Mouse (Mus musculus): ENCODE measurements around the gene Itgam. TPM values are rescaled to one million over a fixed set of nuclear protein-coding genes. Genes with fewer than 3 reads are reported as not detected.
"Not testable (repeated sequence)": the region's sequence is repeated elsewhere in the genome, so short reads cannot be mapped to it uniquely, and the experiment has no call there.

Itgam gene
- total and polyA plus RNA-seq, 3 experiments: 2.2 to 9.1 (median 5.5) TPM

DNA sequence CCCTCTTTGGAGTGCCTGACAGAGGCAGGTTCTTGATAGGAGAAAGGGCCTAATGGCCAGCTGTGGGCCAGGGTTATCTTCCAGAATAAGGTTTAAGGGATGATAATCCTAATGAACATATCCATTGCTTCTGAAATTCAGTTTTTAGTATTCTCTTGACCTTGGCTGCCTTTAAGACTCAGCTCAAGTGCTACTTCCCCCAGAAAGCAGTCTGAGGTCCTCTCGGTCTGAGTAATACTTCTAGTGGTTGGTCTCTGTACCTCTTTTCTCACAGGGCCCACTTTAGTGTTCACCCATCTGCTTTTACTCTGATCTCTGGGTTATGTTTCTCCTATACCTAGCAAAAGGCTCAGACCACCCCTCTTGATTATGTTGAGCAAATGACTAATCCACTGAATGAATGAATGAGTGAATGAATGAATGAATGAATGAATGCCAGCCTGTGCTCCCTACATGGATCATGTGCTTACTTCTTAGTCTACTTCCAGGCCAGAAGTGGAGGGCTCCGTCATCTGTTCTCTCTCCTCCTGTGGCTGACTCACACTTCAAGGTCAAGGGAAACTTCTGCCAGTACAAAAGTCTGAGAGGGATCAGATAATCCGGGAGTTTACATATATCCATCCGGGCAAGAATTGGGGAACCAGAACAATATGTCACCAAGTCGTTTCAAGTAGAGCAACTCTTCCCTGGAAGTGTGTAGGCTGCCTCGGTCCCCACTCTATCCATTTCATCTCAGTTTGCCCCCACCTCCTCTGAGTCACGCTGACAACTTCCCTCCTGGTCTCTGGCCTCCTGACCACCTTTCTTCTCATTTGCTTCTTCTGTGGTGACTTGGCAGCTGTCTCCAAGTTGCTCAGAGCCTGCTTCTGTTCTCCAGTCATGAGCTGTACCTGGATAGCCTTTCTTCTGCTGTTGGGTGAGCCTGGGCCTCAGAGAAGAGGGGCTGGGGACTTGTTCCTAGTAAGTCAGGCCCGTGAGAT is 66.6 kb downstream of the Itgam start, which contains the start of gene Itgax:
TSS of gene Itgax (plus strand) at position 807 of the 980 bp plus-strand sequence.
- peak; percentile 61 for DNase-seq

DNA sequence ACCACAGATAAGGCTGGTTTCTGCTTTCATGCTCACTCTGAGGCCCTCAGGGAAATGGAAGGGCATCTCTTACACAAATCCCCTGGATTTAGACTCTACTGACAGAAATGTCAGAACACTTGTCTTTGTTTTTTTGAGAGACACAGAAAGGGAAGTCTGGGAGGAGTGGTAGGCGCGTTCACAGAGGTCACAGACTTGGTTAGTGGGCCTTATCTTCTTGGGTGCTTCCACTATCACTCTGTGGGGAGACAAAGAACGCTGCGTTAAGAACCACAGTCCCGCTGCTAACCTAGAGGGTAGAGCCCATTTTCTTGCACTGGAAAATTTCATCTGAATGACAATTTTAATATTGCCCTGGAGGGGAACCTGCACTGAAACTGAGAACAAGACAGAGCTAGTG is 69.7 kb downstream of the Itgam start:
- DNase-seq: no peak

DNA sequence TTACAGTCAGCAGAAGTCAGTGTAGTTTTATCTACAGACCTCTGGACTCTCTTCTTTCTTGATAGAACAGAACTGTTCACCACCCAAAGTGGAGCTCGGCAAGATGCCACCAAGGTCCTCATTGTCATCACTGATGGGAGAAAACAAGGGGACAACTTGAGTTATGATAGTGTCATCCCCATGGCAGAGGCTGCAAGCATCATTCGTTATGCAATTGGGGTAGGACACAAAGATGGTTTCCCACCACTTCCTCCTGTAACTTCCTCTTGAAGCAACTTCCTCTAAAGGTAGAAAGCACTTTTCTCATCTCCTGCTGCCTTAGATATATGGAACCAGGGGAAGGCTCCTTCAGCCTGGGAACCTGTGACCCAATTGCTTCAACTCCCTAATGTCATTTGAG is 71.2 kb downstream of the Itgam start:
- no peak for DNase-seq

DNA sequence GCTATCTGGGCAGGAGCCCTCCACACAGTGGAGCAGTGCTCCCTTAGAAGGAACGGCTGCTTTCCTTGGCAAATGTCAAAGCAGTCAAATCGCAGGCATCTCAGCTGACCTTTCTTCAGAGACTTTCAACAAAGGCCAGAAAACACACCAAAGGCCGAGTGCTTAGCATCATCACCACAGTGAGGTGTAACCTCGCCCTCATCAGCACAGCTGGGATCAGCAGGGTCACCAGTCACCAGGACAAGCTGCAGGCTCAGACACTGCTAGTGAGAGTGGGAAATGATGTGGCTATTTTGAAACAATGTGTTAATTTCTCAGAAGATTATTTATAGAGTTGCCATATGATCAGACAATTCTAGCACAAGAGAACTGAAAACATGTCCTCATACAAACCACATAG is 74.5 kb downstream of the Itgam start:
- DNase-seq: no peak

DNA sequence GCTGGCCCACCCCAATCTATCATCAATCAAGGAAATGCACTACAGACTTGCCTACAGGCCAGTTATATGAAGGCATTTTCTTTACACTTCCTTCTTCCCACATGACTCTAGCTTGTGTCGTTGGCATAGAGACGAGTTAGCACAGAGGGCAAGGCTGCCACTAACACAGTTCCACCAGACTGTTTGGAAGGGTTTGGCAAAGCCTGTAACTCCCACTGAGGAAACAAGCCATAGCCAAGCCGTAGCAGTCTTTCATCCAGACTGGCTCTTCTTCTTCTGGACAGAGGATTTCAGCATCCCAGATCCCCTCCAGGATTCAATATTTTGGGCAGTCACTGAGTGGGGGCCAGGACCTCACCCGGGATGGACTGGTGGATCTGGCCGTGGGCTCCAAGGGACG is 77.2 kb downstream of the Itgam start:
- no peak for DNase-seq

DNA sequence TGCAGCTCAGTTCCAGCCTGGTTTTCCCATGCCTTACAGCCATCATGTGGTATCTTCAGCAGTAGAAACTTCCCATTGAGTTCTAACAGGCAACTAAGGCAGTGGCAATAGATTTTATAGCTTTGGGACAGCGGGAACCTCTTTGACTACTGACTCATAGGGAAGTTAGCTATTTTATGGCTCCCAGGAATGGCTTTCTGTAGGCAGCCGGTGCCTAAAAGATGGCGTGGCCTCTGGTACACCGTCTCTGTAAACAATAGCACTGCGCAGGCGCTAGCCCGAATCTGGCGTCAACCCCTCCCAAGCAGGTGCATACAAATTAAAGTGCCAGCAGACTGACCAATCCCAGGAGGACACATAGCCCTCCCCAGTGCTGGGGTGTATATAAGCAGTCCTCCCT is 88.5 kb downstream of the Itgam start:
- no peak for DNase-seq

DNA sequence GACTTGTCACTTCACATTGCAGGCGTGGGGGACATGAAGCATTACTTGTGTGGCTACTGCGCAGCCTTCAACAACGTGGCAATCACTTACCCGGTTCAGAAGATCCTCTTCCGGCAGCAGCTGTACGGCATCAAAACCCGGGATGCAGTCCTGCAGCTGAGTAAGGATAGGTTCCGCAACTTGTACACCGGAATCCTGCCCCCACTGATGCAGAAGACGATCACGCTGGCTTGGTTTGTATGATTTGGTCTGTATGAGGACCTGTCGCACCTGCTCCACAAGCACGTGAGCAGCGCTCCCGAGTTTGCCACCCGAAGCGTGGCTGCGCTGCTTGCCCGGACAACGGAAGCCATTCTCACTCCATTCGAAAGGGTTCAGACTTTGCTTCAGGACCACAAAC is 91.6 kb downstream of the Itgam start, which contains the start of gene Itgad:
TSS of gene Itgad (plus strand) at position 301 of the 400 bp plus-strand sequence.
- DNase-seq: no peak

DNA sequence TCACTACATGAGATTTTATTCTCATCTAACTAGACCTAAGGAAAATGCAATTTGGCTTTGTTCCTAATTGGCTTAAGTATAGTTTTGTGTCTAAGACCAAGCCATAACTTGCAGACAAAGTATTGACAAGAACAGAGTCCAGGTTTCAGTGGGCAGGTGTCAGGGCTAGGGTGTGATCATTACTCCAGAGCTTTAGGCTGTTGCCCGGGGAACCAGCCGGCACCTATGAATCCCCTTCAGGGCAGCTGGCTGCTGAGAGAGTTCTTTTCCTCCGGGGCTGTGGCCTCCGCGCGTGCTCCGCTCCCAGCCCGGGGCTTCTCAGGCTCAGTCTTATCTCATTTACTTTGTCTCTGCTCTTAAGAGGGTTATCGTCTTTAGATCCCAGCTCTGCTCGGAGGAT is 92.5 kb downstream of the Itgam start:
- DNase-seq: peak; percentile 35

DNA sequence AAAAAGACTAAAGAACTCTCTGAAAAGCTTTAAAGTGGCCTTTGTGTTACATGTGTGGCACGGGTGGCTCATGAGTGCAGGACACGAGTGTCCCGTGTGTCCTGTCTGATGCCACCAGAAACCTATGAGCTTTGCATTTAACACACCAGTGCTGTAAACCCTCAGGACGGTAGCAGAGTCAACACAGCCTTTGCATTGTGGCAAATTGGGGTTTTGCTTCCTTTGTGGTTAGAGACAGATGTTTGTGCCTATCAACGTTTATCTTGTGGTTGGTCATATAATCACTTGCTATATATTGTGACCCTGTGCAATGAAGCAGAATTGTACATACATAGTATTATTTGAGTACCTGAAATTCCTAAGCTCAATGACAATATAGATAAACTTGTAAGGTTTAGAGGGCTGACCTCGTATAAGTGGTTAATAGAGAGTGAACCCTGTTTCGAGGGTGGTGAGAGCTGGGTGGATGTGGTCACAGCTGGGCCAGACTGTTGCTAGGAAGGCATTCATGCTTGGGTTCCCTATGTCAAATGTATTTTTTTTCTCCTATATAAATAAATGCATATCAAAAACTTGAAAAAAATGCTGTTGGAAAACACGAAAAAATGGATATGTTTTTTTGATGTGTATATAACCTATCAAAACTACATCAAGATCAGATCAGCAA is 96.4 kb downstream of the Itgam start:
- not testable (repeated sequence) for DNase-seq

DNA sequence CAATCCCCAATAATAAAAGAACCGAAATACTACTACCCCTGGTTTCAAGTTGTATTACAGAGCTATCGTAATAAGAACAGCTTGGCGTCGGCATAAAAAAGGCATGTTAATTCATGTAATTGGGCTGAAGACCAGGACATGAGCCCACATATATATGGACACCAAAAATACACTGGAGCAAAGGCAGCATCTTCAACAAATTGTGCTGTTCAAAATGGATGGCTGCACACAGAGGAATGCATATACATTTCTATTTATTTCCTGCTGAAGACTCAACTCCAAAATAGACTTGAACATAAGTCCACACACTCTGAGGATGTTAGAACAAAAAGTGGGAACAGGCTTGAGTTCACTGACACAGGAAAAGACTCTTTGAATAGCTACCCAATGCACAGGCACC is 101.6 kb downstream of the Itgam start:
- no peak for DNase-seq

DNA sequence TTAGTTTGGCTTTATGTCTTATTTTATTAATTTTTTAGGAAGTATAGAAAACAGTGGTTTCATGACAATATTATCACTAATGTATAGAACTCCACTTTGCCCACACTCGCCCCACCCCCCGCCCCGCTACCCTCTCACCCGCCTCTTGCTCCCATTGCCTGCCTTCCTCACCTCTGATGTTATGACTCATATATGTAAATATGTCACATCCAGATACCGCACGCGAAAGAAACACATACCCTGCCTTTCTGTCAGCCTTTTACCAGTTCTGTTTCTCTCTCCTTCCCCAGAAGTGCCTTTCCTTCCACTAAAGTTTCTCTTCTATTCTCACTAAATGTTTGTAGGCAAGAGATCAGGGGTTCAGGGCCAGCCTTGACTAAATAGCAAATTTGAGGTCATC is 104.0 kb downstream of the Itgam start:
- DNase-seq: no peak

Other genes with a start within 250 kb of the Itgam start
- gene Stx4a, start 238.3 kb upstream of the Itgam start, total RNA-seq (2021): 100 to 1,000 TPM in 1 of 2 experiments, 10 to 100 TPM in 1; 79.6 to 102 TPM
- gene Stx4a, start 238.3 kb upstream of the Itgam start, polyA plus RNA-seq (2012; rRNA removed): 52.2 and 54.0 TPM in 2 replicates
- 1 to 10 TPM; 5.0 to 6.9 TPM for gene Stx1b, start 238.1 kb upstream of the Itgam start, total RNA-seq (2021)
- gene Stx1b, start 238.1 kb upstream of the Itgam start, polyA plus RNA-seq (2012; rRNA removed): 8.5 and 11.4 TPM in 2 replicates
- gene Zfp646, start 186.4 kb upstream of the Itgam start, total RNA-seq (2021): 10 to 100 TPM; 28.9 to 33.1 TPM
- gene Zfp646, start 186.4 kb upstream of the Itgam start, polyA plus RNA-seq (2012; rRNA removed): 14.1 and 15.9 TPM in 2 replicates
- gene Zfp668, start 185.8 kb upstream of the Itgam start, total RNA-seq (2021): 1 to 10 TPM; 7.2 to 9.7 TPM
- gene Zfp668, start 185.8 kb upstream of the Itgam start, polyA plus RNA-seq (2012; rRNA removed): 8.1 and 10.3 TPM in 2 replicates
- 1 to 10 TPM; 1.0 to 1.2 TPM for gene Prss53, start 171.7 kb upstream of the Itgam start, total RNA-seq (2021)
- gene Prss53, start 171.7 kb upstream of the Itgam start, polyA plus RNA-seq (2012; rRNA removed): 3.0 and 4.5 TPM in 2 replicates
- gene Gm21974, start 167.2 kb upstream of the Itgam start, total RNA-seq (2021): not detected
- not detected in 2 replicates for gene Gm21974, start 167.2 kb upstream of the Itgam start, polyA plus RNA-seq (2012; rRNA removed)
- gene Vkorc1, start 167.0 kb upstream of the Itgam start, total RNA-seq (2021): 10 to 100 TPM; 62.7 to 85.5 TPM
- gene Vkorc1, start 167.0 kb upstream of the Itgam start, polyA plus RNA-seq (2012; rRNA removed): 152 and 201 TPM in 2 replicates
- gene Bckdk, start 158.6 kb upstream of the Itgam start, total RNA-seq (2021): 100 to 1,000 TPM; 122 to 138 TPM
- gene Bckdk, start 158.6 kb upstream of the Itgam start, polyA plus RNA-seq (2012; rRNA removed): 164 and 166 TPM in 2 replicates
- 10 to 100 TPM; 24.6 to 27.1 TPM for gene Kat8, start 150.1 kb upstream of the Itgam start, total RNA-seq (2021)
- gene Kat8, start 150.1 kb upstream of the Itgam start, polyA plus RNA-seq (2012; rRNA removed): 10.6 and 10.9 TPM in 2 replicates
- gene Prss8, start 132.5 kb upstream of the Itgam start, total RNA-seq (2021): under 1 TPM in 1 of 2 experiments, not detected in 1; 0.24 TPM
- 0.07 and 0.38 TPM in 2 replicates for gene Prss8, start 132.5 kb upstream of the Itgam start, polyA plus RNA-seq (2012; rRNA removed)
- 1 to 10 TPM; 8.2 to 9.4 TPM for gene Prss36, start 115.9 kb upstream of the Itgam start, total RNA-seq (2021)
- gene Prss36, start 115.9 kb upstream of the Itgam start, polyA plus RNA-seq (2012; rRNA removed): 24.8 and 27.8 TPM in 2 replicates
- 100 to 1,000 TPM; 176 to 229 TPM for gene Fus, start 95.2 kb upstream of the Itgam start, total RNA-seq (2021)
- 139 and 145 TPM in 2 replicates for gene Fus, start 95.2 kb upstream of the Itgam start, polyA plus RNA-seq (2012; rRNA removed)
- gene Pycard, start 68.8 kb upstream of the Itgam start, total RNA-seq (2021): 1 to 10 TPM; 2.3 to 3.7 TPM
- 4.4 and 8.1 TPM in 2 replicates for gene Pycard, start 68.8 kb upstream of the Itgam start, polyA plus RNA-seq (2012; rRNA removed)
- gene Trim72, start 58.7 kb upstream of the Itgam start, total RNA-seq (2021): under 1 TPM in 1 of 2 experiments, not detected in 1; 0.17 TPM
- 0.16 and 0.29 TPM in 2 replicates for gene Trim72, start 58.7 kb upstream of the Itgam start, polyA plus RNA-seq (2012; rRNA removed)
- not detected for gene Gm49368, start within 50 bp of the Itgam start, total RNA-seq (2021)
- not detected in 2 replicates for gene Gm49368, start within 50 bp of the Itgam start, polyA plus RNA-seq (2012; rRNA removed)
- 1 to 10 TPM; 1.4 to 2.4 TPM for gene Itgax, start 66.9 kb downstream of the Itgam start, total RNA-seq (2021)
- gene Itgax, start 66.9 kb downstream of the Itgam start, polyA plus RNA-seq (2012; rRNA removed): 1.7 and 1.8 TPM in 2 replicates
- under 1 TPM in 1 of 2 experiments, not detected in 1; 0.07 TPM for gene Itgad, start 91.7 kb downstream of the Itgam start, total RNA-seq (2021)
- 0.04 and 0.07 TPM in 2 replicates for gene Itgad, start 91.7 kb downstream of the Itgam start, polyA plus RNA-seq (2012; rRNA removed)
- gene Cox6a2, start 143.7 kb downstream of the Itgam start, total RNA-seq (2021): 1 to 10 TPM in 1 of 2 experiments, not detected in 1; 8.0 TPM
- 1.7 and 2.9 TPM in 2 replicates for gene Cox6a2, start 143.7 kb downstream of the Itgam start, polyA plus RNA-seq (2012; rRNA removed)
- 10 to 100 TPM; 18.6 to 20.1 TPM for gene Armc5, start 174.7 kb downstream of the Itgam start, total RNA-seq (2021)
- gene Armc5, start 174.7 kb downstream of the Itgam start, polyA plus RNA-seq (2012; rRNA removed): 64.3 and 68.0 TPM in 2 replicates
- gene 9130023H24Rik, start 175.4 kb downstream of the Itgam start, total RNA-seq (2021): 1 to 10 TPM; 5.1 to 8.7 TPM
- 1.4 TPM in 2 replicates for gene 9130023H24Rik, start 175.4 kb downstream of the Itgam start, polyA plus RNA-seq (2012; rRNA removed)
- 10 to 100 TPM; 24.0 to 30.2 TPM for gene Tgfb1i1, start 184.2 kb downstream of the Itgam start, total RNA-seq (2021)
- 35.1 and 35.8 TPM in 2 replicates for gene Tgfb1i1, start 184.2 kb downstream of the Itgam start, polyA plus RNA-seq (2012; rRNA removed)
- under 1 TPM in 1 of 2 experiments, not detected in 1; 0.17 TPM for gene Slc5a2, start 203.0 kb downstream of the Itgam start, total RNA-seq (2021)
- not detected in 2 replicates for gene Slc5a2, start 203.0 kb downstream of the Itgam start, polyA plus RNA-seq (2012; rRNA removed)
- gene BC017158, start 235.5 kb downstream of the Itgam start, total RNA-seq (2021): 10 to 100 TPM; 28.6 to 33.0 TPM
- 62.7 and 66.8 TPM in 2 replicates for gene BC017158, start 235.5 kb downstream of the Itgam start, polyA plus RNA-seq (2012; rRNA removed)